Mouse (Mus musculus): Measurements from ENCODE around the gene Nol4l. TPM values are rescaled to one million over a fixed set of nuclear protein-coding genes. Genes with fewer than 3 reads are reported as not detected.

The Nol4l gene
- total RNA-seq, 4 experiments from 2014 or later = 0.29 to 0.94 (median 0.41) TPM

DNA sequence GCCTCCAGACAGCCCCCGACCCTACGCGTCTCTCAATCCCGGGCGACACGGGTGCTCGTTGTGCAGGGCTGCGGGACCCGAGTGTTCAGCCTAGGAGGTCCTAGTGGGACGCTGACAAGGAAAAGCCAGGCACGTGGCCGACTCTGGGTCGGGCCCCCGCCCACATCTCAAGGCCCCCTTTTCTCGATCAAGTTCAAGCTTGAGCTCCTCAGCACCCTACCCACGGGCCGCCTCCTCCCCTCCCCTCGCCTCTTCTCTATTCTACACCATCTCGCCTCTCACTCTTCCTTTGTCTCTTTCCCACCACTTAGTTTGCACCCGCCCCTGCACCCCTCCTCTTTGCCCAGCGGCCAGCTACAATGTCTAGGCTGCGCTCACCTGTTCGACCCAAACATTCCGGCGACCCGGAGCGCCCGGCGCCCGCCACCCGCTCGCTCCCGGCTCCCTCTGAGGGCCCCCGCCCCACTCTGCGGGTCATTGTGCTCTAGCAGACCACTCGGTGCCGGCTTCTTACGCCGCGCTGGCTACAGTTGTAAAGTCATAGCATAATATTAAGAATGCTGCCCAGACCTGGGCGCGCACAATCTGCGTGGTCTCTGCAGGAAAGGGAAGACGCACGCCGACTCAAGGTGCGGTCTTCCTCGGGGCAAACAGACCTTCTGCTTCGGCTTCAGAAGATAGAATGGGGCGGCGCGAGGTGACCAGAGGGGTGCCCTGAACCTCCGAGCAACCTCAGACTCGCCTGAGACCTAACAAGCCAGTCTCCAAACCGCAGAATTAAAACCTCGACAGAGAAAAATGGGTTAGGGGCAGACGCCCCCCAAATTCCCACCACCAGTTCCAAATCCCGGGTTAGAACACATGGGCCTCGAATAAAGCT is 84.4 kb downstream of the Nol4l start:
- DNase-seq (ENCODE audit: low spot score in 2 of 2) = no peak

GRCm38 (mm10) chr2:153444254-153445136 is 85.3 kb downstream of the Nol4l start:
- DNase-seq (ENCODE audit: low spot score in 2 of 2) = peak in 1 of 2 experiments; percentile 26

DNA sequence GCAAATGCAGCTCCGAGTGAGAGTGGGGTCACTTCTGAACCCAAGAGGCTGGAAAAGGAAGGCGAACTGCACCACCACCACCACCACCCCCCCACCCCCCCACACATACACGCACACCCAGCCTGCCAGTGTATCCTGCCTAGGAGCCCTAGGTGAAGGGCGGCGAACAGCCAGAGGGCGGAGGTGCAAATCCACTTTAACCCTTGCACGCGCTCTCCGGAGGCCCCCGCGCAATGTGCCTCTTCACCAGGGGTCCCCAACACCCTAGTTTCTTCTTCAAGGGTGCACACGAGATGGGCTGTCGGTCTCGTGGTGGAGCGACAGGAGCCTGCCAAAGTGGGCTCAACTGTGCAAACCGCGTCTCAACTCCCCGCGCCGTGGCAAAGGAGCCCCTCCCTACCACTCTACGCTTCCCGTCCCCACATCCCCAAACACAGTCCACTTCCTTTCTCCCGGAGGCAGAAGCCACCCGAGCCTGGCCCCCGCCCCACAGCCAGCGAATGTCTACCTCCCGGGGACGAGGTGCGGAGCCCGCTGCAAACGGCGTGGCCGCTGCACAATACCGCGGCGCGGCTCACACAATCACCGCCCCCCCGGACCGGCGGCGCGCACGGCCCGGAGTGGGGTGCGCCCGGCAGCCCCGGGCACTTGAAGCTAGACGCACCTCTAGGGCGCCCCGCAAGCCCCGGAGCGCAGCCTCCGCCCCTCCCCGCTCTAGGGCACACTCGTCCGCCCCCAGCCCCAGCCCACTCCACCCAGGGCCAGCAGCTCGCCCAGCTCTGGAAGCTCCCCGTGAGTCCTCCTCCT is 86.1 kb downstream of the Nol4l start:
- no peak for DNase-seq (ENCODE audit: low spot score in 2 of 2)

- no peak for DNase-seq (ENCODE audit: low spot score in 2 of 2)
Measured at GRCm38 (mm10) chr2:153442720-153443119, 87.1 kb downstream of the Nol4l start.

GRCm38 (mm10) chr2:153441228-153441627 is 88.5 kb downstream of the Nol4l start:
- DNase-seq (ENCODE audit: low spot score in 2 of 2) = no peak

DNA sequence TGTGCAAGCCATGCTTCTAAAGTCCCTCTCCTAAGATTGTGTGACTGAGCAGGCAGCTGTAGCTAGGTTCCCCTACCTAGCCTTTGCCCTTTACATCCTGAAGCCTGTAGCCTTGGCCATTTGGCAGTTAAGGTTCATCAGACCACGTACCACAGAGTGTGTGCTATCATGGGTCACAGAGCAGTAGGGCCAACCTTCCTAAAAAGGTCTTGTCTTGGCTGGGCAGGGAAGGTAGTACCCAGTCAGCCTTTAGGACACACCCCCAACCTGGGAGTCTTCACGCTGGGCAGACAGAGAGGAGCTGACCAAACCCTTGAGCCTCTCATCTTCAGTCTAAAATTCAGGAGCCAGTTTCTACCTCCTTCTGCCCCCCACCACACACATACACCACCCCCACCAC is 89.0 kb downstream of the Nol4l start:
- no peak for DNase-seq (ENCODE audit: low spot score in 2 of 2)

DNA sequence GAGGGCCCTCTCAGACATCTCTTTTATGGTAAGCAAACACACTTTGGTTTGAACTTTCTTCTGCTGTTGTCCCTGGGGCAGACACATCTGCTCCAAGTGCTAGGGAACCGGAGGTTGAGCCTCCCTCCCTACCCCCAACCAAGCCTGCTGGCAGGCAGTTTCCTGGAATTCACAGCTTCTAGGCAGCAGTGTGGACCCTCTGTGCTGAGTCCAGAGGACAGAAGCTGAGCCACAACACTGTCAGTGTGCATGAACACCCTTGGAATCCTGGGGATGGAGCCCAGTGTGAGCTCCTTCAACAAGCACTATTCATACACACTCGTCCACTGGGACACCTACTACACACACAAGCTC is 92.5 kb downstream of the Nol4l start:
- no peak for DNase-seq (ENCODE audit: low spot score in 2 of 2)

DNA sequence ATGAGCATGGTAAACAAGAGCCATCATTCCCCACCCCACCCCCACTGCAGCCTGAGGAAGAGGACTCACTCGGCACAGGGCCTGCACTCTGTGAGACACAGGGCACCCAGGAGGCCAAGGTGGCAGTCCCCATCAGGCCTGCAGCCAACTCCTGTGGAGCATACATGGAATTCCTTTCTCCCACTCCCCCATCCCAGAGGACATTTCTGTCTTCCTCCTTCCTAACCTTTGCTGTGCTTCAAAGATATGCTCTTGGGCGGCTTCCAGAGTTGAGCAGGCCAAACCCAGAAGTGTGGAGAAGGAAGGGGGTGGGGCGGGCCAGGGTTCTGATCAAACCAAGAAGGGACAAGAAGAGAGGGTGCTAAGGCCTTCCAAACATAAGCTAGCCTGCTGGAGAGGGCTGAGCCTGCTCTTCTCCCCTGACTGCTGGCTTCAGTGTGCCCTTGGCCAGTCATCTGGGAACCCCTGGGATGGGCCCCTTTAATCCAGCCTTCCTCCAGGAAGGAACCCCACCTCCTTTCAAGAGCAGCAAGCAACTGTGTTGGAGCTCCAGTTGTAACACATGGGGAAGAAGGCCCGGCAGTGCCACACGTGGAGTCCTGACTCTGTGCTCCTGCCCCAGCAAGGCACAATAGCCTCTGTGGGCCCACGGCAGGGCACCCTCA is 93.0 kb downstream of the Nol4l start:
- DNase-seq (ENCODE audit: low spot score in 2 of 2) = no peak

GRCm38 (mm10) chr2:153434880-153435831 is 94.6 kb downstream of the Nol4l start:
- peak in 1 of 2 experiments; percentile 52 for DNase-seq (ENCODE audit: low spot score in 2 of 2)

DNA sequence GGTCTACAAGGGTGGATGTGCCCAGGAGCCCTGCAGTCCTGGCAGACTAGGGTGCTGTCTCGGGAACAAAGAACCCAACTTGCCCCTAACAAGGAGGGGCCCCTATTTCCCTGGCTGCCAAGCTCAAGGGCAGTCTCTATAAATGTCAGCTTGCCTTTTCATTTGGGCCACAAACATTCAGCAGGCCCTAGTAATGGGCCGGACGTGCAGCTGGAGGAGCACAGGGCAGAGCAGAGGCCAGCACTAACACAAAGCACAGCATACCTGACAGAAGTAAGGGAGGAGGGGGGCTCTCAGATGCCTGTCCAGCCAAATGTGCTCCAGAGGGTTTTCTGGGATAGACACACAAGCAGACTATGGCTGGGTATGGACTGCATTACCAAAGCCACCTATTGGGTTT is 95.9 kb downstream of the Nol4l start:
- DNase-seq (ENCODE audit: low spot score in 2 of 2) = no peak

GRCm38 (mm10) chr2:153432492-153432891 is 97.3 kb downstream of the Nol4l start:
- DNase-seq (ENCODE audit: low spot score in 2 of 2) = no peak

GRCm38 (mm10) chr2:153430571-153430970 is 99.2 kb downstream of the Nol4l start:
- no peak for DNase-seq (ENCODE audit: low spot score in 2 of 2)

DNA sequence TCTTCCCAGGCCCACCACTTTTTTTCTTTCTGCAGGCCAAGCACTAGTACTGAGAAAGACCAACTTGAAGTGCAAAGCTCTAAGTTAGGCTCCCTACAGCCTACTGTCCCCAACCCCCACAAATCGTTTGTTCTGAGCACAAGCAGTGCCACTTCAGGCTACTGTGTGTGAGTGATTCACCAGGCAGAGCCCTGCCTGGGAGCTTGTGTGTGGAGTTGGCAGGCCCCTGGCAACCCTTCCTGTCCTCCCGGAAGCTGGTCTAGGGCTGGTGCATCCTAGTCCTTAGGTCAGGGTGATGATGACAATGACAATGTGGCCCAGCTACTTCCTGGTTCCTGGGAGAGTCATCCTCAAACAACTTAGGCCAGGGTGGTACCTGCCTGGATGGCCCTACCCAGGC is 101.3 kb downstream of the Nol4l start:
- DNase-seq (ENCODE audit: low spot score in 2 of 2) = no peak

DNA sequence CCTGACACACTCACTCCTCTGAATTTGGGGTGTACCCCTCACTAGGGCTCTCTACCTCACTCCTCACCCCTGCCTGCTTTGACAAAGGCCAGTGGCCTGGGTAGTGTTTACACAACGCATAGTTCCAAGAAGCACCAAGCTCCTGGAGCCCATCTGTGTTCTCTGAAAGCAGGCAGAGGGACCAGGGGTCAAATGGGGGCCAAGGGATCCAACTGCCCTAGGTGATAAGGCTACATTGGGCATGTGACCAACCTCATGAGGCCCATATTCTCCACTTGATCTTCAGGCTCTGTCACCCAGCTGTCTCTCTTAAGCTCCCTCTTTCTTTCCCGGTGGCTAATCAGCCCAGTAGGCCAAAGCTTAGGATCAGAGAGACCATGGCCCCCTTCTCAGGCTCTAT is 102.8 kb downstream of the Nol4l start:
- DNase-seq (ENCODE audit: low spot score in 2 of 2) = no peak

DNA sequence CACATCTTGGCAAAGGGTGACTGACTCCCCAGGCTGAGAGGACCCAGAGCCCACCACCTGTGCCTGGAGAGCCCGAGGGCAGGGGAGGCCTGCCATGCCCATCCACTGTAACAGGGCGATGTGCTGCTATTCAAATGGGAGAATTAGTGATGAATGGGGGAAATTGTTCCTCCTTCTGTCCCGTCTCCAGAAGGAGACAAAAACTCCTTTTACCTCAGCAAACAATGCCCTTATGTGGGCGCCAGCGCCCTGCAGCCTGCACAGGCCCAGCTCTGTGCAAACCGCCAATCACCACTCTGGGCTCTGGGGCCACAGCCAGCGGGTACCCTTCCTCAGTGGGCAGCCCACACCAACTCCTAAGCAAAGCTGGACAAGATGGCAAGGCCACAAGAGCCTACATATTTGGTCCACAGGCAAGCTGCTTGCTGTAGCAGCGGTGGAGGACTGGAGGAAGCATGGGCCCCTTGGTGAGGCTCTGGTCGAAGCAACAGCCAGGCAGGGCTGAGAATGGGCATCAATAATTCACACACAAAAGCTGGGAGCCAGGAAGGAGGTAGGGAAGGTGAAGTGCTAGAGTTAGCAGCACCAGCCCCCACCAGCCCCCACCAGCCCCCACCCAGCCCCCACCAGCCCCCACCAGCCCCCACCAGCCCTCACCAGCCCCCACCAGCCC is 103.6 kb downstream of the Nol4l start:
- no peak for DNase-seq (ENCODE audit: low spot score in 2 of 2)

DNA sequence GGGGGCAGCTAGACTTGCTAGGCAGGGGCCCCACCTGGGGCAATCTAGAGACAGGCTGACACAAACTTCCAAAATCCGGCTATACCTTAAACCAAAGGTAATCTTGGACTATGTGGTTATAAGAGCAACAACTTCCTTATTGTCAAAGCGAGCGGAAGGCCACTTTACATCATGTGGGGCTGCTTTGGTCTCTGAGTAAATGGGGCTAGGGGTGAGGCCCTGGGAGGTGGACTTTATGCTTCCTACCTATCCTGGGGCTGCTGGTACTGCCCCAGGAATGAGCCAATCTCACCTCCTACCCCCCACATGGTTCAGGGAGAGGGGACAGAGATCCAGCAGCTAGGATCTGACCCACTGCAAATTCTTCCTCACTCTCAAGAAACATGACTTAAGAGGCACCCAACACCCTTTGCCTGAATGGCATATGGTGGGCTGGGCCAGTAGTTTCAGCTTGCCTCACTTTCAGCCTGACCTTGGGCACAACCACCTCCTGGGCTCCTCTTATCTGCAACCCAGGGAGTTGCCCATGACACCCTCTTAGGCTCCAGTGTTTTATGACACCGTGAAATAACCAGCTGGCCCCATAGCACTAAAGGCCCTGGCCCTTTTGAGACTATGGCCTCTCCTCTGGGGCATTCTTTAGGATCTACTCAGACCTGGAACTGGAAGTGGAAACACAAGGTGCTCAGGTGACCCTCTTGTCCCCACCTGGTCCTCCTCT is 104.5 kb downstream of the Nol4l start:
- DNase-seq (ENCODE audit: low spot score in 2 of 2) = no peak

DNA sequence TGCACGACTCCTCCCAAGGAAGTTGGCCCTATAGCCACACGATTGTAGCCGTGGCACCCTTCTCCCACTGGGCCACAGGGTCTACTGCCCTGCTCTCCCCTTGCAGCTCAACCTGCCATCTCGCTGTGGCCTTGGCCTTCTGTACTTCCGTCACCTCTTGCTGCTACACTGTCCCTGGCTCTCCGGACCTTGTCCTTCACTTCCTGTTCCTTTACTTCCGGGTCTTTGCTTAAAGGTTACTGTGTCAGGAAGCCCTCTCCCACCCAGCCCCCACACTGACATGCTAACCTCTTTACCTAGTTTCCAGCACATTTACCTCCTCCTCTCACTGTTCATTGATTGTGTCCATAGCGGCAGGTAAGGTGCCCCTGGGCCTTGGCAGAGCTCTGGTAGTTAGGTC is 105.2 kb downstream of the Nol4l start:
- DNase-seq (ENCODE audit: low spot score in 2 of 2) = no peak

DNA sequence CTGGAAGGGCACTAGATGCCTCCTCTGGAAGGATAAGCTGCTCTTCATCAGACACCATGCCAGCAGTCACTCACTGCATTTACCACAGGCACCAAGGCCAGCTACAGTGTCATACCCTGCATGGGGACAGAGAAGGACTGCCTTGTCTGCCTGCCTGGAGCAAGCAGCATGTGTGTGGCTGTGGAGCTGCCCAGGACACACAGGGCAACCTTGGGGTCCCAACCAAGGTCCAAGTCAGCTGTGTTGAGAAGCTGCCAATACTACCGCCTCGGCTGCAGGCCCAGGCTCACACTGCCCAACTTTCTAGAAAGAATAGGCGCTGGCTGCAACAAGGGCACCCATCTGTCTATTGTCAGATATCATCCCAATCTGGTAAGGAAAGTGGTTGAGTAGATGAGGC is 106.7 kb downstream of the Nol4l start:
- DNase-seq (ENCODE audit: low spot score in 2 of 2) = no peak

- no peak for DNase-seq (ENCODE audit: low spot score in 2 of 2)
Measured at GRCm38 (mm10) chr2:153422051-153422450, 107.7 kb downstream of the Nol4l start.

All from gastrocnemius, adult 8-10 months (tissue).